Mouse (Mus musculus) E14TG2a.4 (cell line): ENCODE measurements around the gene Agmo.
A peak's percentile ranks its signal among the peaks of the same experiment; 100 is the strongest.

ENCODE experiments used
- H3K27me3 ChIP-seq: 2 replicates; pipeline ENCODE4 v1.6.1; 2014; ENCODE audit warnings: low read length, control low read depth; ENCODE audit not compliant: insufficient read depth
- H3K36me3 ChIP-seq: 2 replicates; pipeline ENCODE4 v1.6.1; 2014; ENCODE audit warnings: low read length, control low read depth; ENCODE audit not compliant: insufficient read depth
- H3K4me1 ChIP-seq: replicated peaks from 2 replicates; pipeline ENCODE4 v1.6.1; 2014; ENCODE audit warnings: low read depth, low read length, control low read depth
- H3K4me3 ChIP-seq: replicated peaks from 2 replicates; pipeline ENCODE4 v1.5.1; 2014; ENCODE audit warnings: mild to moderate bottlenecking, low read length
- H3K9me3 ChIP-seq: 2 replicates; pipeline ENCODE4 v1.6.1; 2014; ENCODE audit warnings: low read length, control low read depth
- CTCF ChIP-seq: conservative IDR thresholded peaks from 2 replicates; pipeline ENCODE4 v1.5.1; 2014; ENCODE audit warnings: low read length
- NANOG ChIP-seq: IDR thresholded peaks from 2 replicates; pipeline ENCODE4 v1.6.1; 2014; ENCODE audit warnings: borderline replicate concordance, low read length, mixed read lengths
- POU5F1 ChIP-seq: IDR thresholded peaks from 2 replicates; pipeline ENCODE4 v1.6.1; 2014; ENCODE audit warnings: low read length, borderline replicate concordance

Agmo gene

GRCm38 (mm10) chr12:37268636-37269152, 27.3 kb downstream of the Agmo start:
- H3K4me1 ChIP-seq = peaks cover 4% of the 10 kb centered on the region
- TF ChIP-seq POU5F1 = no peak
- TF ChIP-seq CTCF = no peak
- TF ChIP-seq NANOG = no peak
- H3K9me3 ChIP-seq = no peaks in the 10 kb centered on the region
- no peaks in the 10 kb centered on the region for H3K27me3 ChIP-seq
- H3K36me3 ChIP-seq = no peaks in the 10 kb centered on the region
- no peak overlapping the region for H3K4me3 ChIP-seq

- Histone ChIP-seq H3K4me1 (peaks cover 25% of the 10 kb centered on the region), H3K9me3 (no peaks in the 10 kb centered on the region), H3K27me3 (no peaks in the 10 kb centered on the region), H3K36me3 (no peaks in the 10 kb centered on the region), H3K4me3 (no peak overlapping the region)
- TF ChIP-seq NANOG (no peak), POU5F1 (no peak), CTCF (no peak)
Measured at GRCm38 (mm10) chr12:37272660-37273059, 31.2 kb downstream of the Agmo start.

GRCm38 (mm10) chr12:37273964-37274657, 32.7 kb downstream of the Agmo start:
- H3K4me3 ChIP-seq = no peak overlapping the region
- TF ChIP-seq CTCF (no peak), NANOG (no peak), POU5F1 (no peak)
- no peaks in the 10 kb centered on the region for H3K27me3 ChIP-seq

GRCm38 (mm10) chr12:37274658-37275019, 33.2 kb downstream of the Agmo start:
- Histone ChIP-seq H3K9me3 (no peaks in the 10 kb centered on the region), H3K4me1 (peaks cover 25% of the 10 kb centered on the region), H3K27me3 (no peaks in the 10 kb centered on the region), H3K36me3 (no peaks in the 10 kb centered on the region), H3K4me3 (no peak overlapping the region)
- TF ChIP-seq POU5F1 (no peak), NANOG (peak; percentile 71; the same call in 1 of the 2 replicates)

More at GRCm38 (mm10) chr12:37273964-37274657, 32.7 kb downstream of the Agmo start:
- Histone ChIP-seq H3K9me3 (no peaks in the 10 kb centered on the region), H3K36me3 (no peaks in the 10 kb centered on the region), H3K4me1 (peaks cover 25% of the 10 kb centered on the region)

GRCm38 (mm10) chr12:37306956-37307466, 65.6 kb downstream of the Agmo start:
- Histone ChIP-seq H3K36me3 (no peaks in the 10 kb centered on the region), H3K9me3 (no peaks in the 10 kb centered on the region), H3K27me3 (no peaks in the 10 kb centered on the region), H3K4me1 (no peaks in the 10 kb centered on the region), H3K4me3 (no peak overlapping the region)
- TF ChIP-seq POU5F1 (no peak), NANOG (no peak), CTCF (no peak)

- TF ChIP-seq NANOG = no peak
- no peak for TF ChIP-seq CTCF
- TF ChIP-seq POU5F1 = no peak
- H3K36me3 ChIP-seq = no peaks in the 10 kb centered on the region
- H3K9me3 ChIP-seq = no peaks in the 10 kb centered on the region
- no peaks in the 10 kb centered on the region for H3K27me3 ChIP-seq
- H3K4me1 ChIP-seq = no peaks in the 10 kb centered on the region
- H3K4me3 ChIP-seq = no peak overlapping the region
Measured at GRCm38 (mm10) chr12:37310786-37311185, 69.3 kb downstream of the Agmo start.

GRCm38 (mm10) chr12:37322860-37323259, 81.4 kb downstream of the Agmo start:
- Histone ChIP-seq H3K4me1 (no peaks in the 10 kb centered on the region), H3K36me3 (no peaks in the 10 kb centered on the region), H3K9me3 (no peaks in the 10 kb centered on the region), H3K4me3 (no peak overlapping the region), H3K27me3 (no peaks in the 10 kb centered on the region)
- no peak for TF ChIP-seq POU5F1
- no peak for TF ChIP-seq CTCF
- no peak for TF ChIP-seq NANOG

GRCm38 (mm10) chr12:37334987-37335386, 93.5 kb downstream of the Agmo start:
- H3K9me3 ChIP-seq = no peaks in the 10 kb centered on the region
- H3K36me3 ChIP-seq = no peaks in the 10 kb centered on the region
- H3K4me1 ChIP-seq = no peaks in the 10 kb centered on the region
- no peaks in the 10 kb centered on the region for H3K27me3 ChIP-seq
- TF ChIP-seq CTCF (no peak), NANOG (no peak), POU5F1 (no peak)
- no peak overlapping the region for H3K4me3 ChIP-seq

GRCm38 (mm10) chr12:37344225-37344624, 102.8 kb downstream of the Agmo start:
- no peaks in the 10 kb centered on the region for H3K36me3 ChIP-seq
- TF ChIP-seq POU5F1 (no peak), NANOG (no peak), CTCF (no peak)
- no peak overlapping the region for H3K4me3 ChIP-seq
- H3K4me1 ChIP-seq = no peaks in the 10 kb centered on the region
- H3K9me3 ChIP-seq = no peaks in the 10 kb centered on the region
- no peaks in the 10 kb centered on the region for H3K27me3 ChIP-seq
